Mouse (Mus musculus): ENCODE measurements around the gene Cyp2a12. TPM values are rescaled to one million over a fixed set of nuclear protein-coding genes. Genes with fewer than 3 reads are reported as not detected.
"Not testable (repeated sequence)": the region's sequence is repeated elsewhere in the genome, so short reads cannot be mapped to it uniquely, and the experiment has no call there.

The Cyp2a12 gene
- total RNA-seq (2014; rRNA removed; ENCODE audit: low replicate concordance) (not detected in 2 replicates), polyA plus RNA-seq (2015; fragmentation: Nextera tagmentation; extraction: Ambion mirVana) (not detected in 2 replicates)

DNA sequence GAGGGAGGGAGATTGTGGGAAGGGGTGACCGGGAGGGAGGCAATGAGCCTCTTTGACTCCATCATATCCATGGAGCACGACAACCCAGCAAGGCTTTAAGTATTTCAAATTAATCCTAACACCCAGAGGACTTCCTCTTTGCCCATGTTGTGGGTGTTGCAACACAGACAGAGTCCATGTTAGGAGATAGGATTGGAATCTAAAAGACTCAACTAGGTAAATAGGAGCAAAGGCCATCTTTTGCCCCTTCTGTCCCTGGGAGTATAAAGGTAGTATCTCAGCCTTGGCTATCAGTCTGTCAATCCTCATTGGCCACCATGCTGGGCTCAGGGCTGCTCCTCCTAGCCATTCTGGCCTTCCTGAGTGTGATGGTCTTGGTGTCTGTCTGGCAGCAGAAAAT is at the start of gene Cyp2a12:
TSS of gene Cyp2a12 (plus strand) at position 293 of the 400 bp plus-strand sequence.
- 78% methylated on average over 2 of the region's 2 CpGs for WGBS
- ATAC-seq (ENCODE audit: insufficient read depth, low read depth) (no peak), DNase-seq (ENCODE audit: low spot score) (no peak)
- Histone ChIP-seq H3K27me3 (ENCODE audit: control insufficient read depth, insufficient read depth, low read length) (no peaks in the 10 kb centered on the region), H3K4me2 (ENCODE audit: low read depth, low read length) (no peak within 1 kb of the TSS), H3K9ac (replicated peaks; ENCODE audit: low read depth, low read length) (no peak within 1 kb of the TSS), H3K27ac (ENCODE audit: low read depth) (no peak within 1 kb of the TSS), H3K4me3 (ENCODE audit: low read depth, low read length) (no peak within 1 kb of the TSS), H3K9me3 (replicated peaks; ENCODE audit: control insufficient read depth, low read length) (no peaks in the 10 kb centered on the region), H3K4me1 (ENCODE audit: control insufficient read depth, insufficient read depth) (no peaks in the 10 kb centered on the region), H3K36me3 (replicated peaks; ENCODE audit: control insufficient read depth, insufficient read depth, low read length) (no peaks in the 10 kb centered on the region)
- no peak for TF ChIP-seq CTCF (IDR thresholded peaks at IDR 0.05; ENCODE audit: low read depth)
- no peak for TF ChIP-seq EP300 (IDR thresholded peaks at IDR 0.05; ENCODE audit: low read depth)

GRCm38 (mm10) chr7:26981464-26981863 is 47.4 kb upstream of the Cyp2a12 start:
- H3K9me3 ChIP-seq (replicated peaks; ENCODE audit: control insufficient read depth, low read length); H3K27me3 ChIP-seq (ENCODE audit: control insufficient read depth, insufficient read depth, low read length); DNase-seq (ENCODE audit: low spot score); H3K4me3 ChIP-seq (ENCODE audit: low read depth, low read length); ATAC-seq (ENCODE audit: insufficient read depth, low read depth); H3K4me1 ChIP-seq (ENCODE audit: control insufficient read depth, insufficient read depth); H3K9ac ChIP-seq (replicated peaks; ENCODE audit: low read depth, low read length); H3K4me2 ChIP-seq (ENCODE audit: low read depth, low read length); H3K36me3 ChIP-seq (replicated peaks; ENCODE audit: control insufficient read depth, insufficient read depth, low read length); H3K27ac ChIP-seq (ENCODE audit: low read depth): not testable (repeated sequence)
- WGBS, result 43% methylated on average over 2 of the region's 2 CpGs

- H3K4me3 ChIP-seq (ENCODE audit: low read depth, low read length); H3K27ac ChIP-seq (ENCODE audit: low read depth); ATAC-seq (ENCODE audit: insufficient read depth, low read depth); H3K4me1 ChIP-seq (ENCODE audit: control insufficient read depth, insufficient read depth); H3K36me3 ChIP-seq (replicated peaks; ENCODE audit: control insufficient read depth, insufficient read depth, low read length); H3K4me2 ChIP-seq (ENCODE audit: low read depth, low read length); DNase-seq (ENCODE audit: low spot score); H3K9ac ChIP-seq (replicated peaks; ENCODE audit: low read depth, low read length); H3K9me3 ChIP-seq (replicated peaks; ENCODE audit: control insufficient read depth, low read length); H3K27me3 ChIP-seq (ENCODE audit: control insufficient read depth, insufficient read depth, low read length): not testable (repeated sequence)
- WGBS, result 68% methylated on average over 1 of the region's 1 CpGs
These were observed 46.9 kb upstream of the Cyp2a12 start for GRCm38 (mm10) chr7:26981937-26982336.

GRCm38 (mm10) chr7:26982551-26982950 is 46.3 kb upstream of the Cyp2a12 start:
- Histone ChIP-seq H3K27ac (ENCODE audit: low read depth) (no peak overlapping the region), H3K4me1 (ENCODE audit: control insufficient read depth, insufficient read depth) (no peaks in the 10 kb centered on the region), H3K9me3 (replicated peaks; ENCODE audit: control insufficient read depth, low read length) (no peaks in the 10 kb centered on the region), H3K36me3 (replicated peaks; ENCODE audit: control insufficient read depth, insufficient read depth, low read length) (no peaks in the 10 kb centered on the region), H3K4me3 (ENCODE audit: low read depth, low read length) (no peak overlapping the region), H3K9ac (replicated peaks; ENCODE audit: low read depth, low read length) (no peak overlapping the region), H3K4me2 (ENCODE audit: low read depth, low read length) (no peak overlapping the region), H3K27me3 (ENCODE audit: control insufficient read depth, insufficient read depth, low read length) (no peaks in the 10 kb centered on the region)
- no peak for ATAC-seq (ENCODE audit: insufficient read depth, low read depth)
- WGBS, result 23% methylated on average over 1 of the region's 1 CpGs
- no peak for DNase-seq (ENCODE audit: low spot score)
- TF ChIP-seq EP300 (IDR thresholded peaks at IDR 0.05; ENCODE audit: low read depth), result no peak
- TF ChIP-seq CTCF (IDR thresholded peaks at IDR 0.05; ENCODE audit: low read depth), result no peak

DNA sequence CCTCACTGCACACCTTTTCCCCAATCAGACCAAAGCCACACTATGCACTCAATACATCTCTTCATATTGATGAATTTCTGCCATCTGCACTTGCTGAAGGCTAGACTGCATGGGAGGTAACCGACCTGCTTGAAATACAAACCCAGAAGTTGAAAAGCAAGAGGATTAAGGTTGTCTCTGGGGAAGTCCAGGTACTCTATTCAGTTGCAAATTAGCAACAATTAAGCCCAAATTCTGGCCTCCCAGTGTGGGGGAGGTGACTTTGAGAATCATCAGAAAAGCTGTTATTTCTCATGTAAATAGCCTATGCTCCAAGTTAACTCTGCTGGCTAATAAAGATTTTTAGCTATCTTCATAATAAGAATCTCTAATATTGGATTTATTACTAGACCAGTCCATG is 45.7 kb upstream of the Cyp2a12 start:
- 14% methylated on average over 1 of the region's 1 CpGs for WGBS
- not testable (repeated sequence) for DNase-seq (ENCODE audit: low spot score); H3K4me2 ChIP-seq (ENCODE audit: low read depth, low read length); H3K9ac ChIP-seq (replicated peaks; ENCODE audit: low read depth, low read length); H3K27me3 ChIP-seq (ENCODE audit: control insufficient read depth, insufficient read depth, low read length); H3K4me3 ChIP-seq (ENCODE audit: low read depth, low read length); H3K27ac ChIP-seq (ENCODE audit: low read depth); ATAC-seq (ENCODE audit: insufficient read depth, low read depth); H3K36me3 ChIP-seq (replicated peaks; ENCODE audit: control insufficient read depth, insufficient read depth, low read length); H3K9me3 ChIP-seq (replicated peaks; ENCODE audit: control insufficient read depth, low read length); H3K4me1 ChIP-seq (ENCODE audit: control insufficient read depth, insufficient read depth)

DNA sequence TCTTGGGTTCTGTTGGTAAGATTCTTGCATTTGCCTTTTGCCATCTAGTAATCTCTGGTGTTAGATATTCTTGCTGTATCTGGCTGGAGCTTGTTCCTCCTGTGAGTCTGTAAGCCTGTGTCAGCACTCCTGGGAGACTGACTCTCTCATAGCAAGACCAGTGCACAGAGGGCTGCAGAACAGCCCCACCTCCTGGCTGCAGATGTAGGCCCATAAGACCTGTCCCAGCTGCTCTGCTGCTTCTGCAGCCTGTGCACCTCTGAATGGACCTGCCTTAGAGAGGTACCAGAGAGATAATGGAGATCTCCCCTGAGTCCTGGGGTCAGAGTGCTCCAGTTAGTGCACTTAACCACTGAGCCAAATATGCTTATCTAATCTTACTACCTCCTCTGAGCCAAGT is 2.3 kb upstream of the Cyp2a12 start:
- H3K36me3 ChIP-seq (replicated peaks; ENCODE audit: control insufficient read depth, insufficient read depth, low read length); H3K4me2 ChIP-seq (ENCODE audit: low read depth, low read length); DNase-seq (ENCODE audit: low spot score); H3K9me3 ChIP-seq (replicated peaks; ENCODE audit: control insufficient read depth, low read length); ATAC-seq (ENCODE audit: insufficient read depth, low read depth); H3K27ac ChIP-seq (ENCODE audit: low read depth); H3K4me3 ChIP-seq (ENCODE audit: low read depth, low read length); H3K9ac ChIP-seq (replicated peaks; ENCODE audit: low read depth, low read length); H3K27me3 ChIP-seq (ENCODE audit: control insufficient read depth, insufficient read depth, low read length); H3K4me1 ChIP-seq (ENCODE audit: control insufficient read depth, insufficient read depth): not testable (repeated sequence)

DNA sequence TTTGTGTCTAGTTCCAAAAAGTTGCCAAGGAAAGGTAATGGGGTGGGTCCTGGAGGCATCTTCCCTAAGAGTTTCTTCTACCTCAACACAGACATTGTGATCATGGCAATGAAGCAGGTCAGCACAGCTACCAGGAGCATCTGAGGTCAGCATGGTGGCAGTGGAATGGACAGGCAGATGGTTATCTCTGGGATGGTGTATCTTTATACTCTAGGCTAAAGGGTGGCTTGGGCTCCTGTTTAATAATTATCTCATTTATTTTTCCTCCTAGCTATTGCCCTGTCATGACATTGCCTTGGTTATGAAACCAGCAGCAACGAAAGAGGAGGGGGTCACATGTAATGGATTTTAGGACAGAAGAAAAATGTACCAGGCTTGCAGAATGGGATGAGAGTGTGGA is 20.0 kb downstream of the Cyp2a12 start:
- not testable (repeated sequence) for H3K9me3 ChIP-seq (replicated peaks; ENCODE audit: control insufficient read depth, low read length); H3K27ac ChIP-seq (ENCODE audit: low read depth); ATAC-seq (ENCODE audit: insufficient read depth, low read depth); H3K4me2 ChIP-seq (ENCODE audit: low read depth, low read length); H3K36me3 ChIP-seq (replicated peaks; ENCODE audit: control insufficient read depth, insufficient read depth, low read length); H3K4me1 ChIP-seq (ENCODE audit: control insufficient read depth, insufficient read depth); H3K9ac ChIP-seq (replicated peaks; ENCODE audit: low read depth, low read length); H3K4me3 ChIP-seq (ENCODE audit: low read depth, low read length); DNase-seq (ENCODE audit: low spot score); H3K27me3 ChIP-seq (ENCODE audit: control insufficient read depth, insufficient read depth, low read length)
- WGBS, result 52% methylated on average over 1 of the region's 1 CpGs

DNA sequence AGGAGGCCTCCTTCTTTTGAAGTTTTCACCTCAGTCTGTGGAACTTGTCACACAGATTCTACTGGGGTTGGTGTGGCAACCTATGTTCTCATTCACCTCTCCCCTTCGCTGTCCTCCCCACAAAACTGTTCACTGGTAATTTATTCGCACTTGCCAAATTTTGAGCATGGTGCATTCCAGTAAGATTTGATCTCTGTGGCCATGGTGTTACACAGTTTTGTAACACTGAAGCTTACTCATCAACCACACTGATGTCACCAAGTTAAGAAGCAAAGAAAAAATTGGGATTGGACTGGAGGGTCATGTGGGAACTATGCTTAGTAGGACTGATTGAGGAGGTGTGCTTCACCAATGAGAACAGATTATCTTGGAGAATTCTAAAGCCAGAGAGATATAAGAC is 30.5 kb downstream of the Cyp2a12 start:
- not testable (repeated sequence) for DNase-seq (ENCODE audit: low spot score); H3K36me3 ChIP-seq (replicated peaks; ENCODE audit: control insufficient read depth, insufficient read depth, low read length); H3K4me2 ChIP-seq (ENCODE audit: low read depth, low read length); H3K4me1 ChIP-seq (ENCODE audit: control insufficient read depth, insufficient read depth); H3K4me3 ChIP-seq (ENCODE audit: low read depth, low read length); H3K27me3 ChIP-seq (ENCODE audit: control insufficient read depth, insufficient read depth, low read length); H3K9me3 ChIP-seq (replicated peaks; ENCODE audit: control insufficient read depth, low read length); H3K9ac ChIP-seq (replicated peaks; ENCODE audit: low read depth, low read length); ATAC-seq (ENCODE audit: insufficient read depth, low read depth); H3K27ac ChIP-seq (ENCODE audit: low read depth)
- WGBS, result 83% methylated on average over 2 of the region's 2 CpGs

- not testable (repeated sequence) for H3K27me3 ChIP-seq (ENCODE audit: control insufficient read depth, insufficient read depth, low read length); H3K9me3 ChIP-seq (replicated peaks; ENCODE audit: control insufficient read depth, low read length); ATAC-seq (ENCODE audit: insufficient read depth, low read depth); H3K4me2 ChIP-seq (ENCODE audit: low read depth, low read length); H3K36me3 ChIP-seq (replicated peaks; ENCODE audit: control insufficient read depth, insufficient read depth, low read length); H3K4me1 ChIP-seq (ENCODE audit: control insufficient read depth, insufficient read depth); H3K9ac ChIP-seq (replicated peaks; ENCODE audit: low read depth, low read length); H3K27ac ChIP-seq (ENCODE audit: low read depth); DNase-seq (ENCODE audit: low spot score); H3K4me3 ChIP-seq (ENCODE audit: low read depth, low read length)
These were observed 31.0 kb downstream of the Cyp2a12 start for GRCm38 (mm10) chr7:27059896-27060295.
